Comparison of ENCODE assay signal across 22 mouse cellular contexts in the genomic region with DNA sequence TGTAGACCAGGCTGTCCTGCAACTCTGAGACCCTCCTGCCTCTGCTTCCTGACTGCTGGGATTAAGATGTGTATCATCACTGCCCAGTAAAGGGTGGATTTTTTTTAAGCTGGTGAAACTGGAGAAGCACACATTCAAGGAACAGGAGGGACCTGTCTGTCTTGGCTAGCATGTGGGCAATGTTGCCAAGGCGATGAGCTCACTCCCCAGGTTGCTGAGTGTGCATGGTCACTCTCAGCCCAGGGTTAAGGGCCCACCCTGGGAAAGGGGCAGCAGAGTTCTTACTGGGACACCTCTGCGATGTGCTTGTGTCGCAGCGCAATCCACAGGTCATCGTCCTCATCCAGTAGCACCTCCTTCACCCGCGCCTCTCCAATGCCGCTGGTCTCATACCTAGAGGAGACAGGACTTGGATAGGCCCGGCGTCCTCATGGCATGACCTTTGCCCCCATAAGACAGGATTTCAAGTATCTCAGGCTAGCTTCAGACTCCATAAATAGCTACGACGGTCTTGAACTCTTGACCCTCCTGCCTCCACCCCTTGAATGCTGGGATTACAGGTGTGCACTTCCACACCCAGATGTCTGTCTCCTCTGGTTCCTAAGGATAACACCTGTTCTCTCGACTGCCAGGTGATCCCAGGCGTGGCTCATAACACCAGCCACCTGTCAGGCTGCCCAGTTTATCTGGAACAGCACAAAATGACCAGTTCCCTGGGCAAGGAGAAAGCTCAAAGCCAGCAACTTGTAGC. TPM values are rescaled to one million over a fixed set of nuclear protein-coding genes. Genes with fewer than 3 reads are reported as not detected.
DNase-seq lines count a peak whose midpoint lies in the region; ATAC-seq and TF ChIP-seq lines count a peak whose summit lies in the region.
"Had no signal": no experiment of that assay in that cellular context is flagged by ENCODE, and none has a peak within 500 bp of the region (broad histone marks: within the 10 kb centered on the region; RNA-seq: fewer than 3 reads in every experiment).

No protein-coding gene starts in this region.

- WGBS in kidney, embryonic 15.5 days = 86% methylated on average over 14 of the region's 14 CpGs
- WGBS in stomach, embryonic 16.5 days = 83% methylated on average over 14 of the region's 14 CpGs
- 83% methylated on average over 14 of the region's 14 CpGs for WGBS in stomach, postnatal 0 days
- WGBS in intestine, postnatal 0 days = 58% methylated on average over 14 of the region's 14 CpGs

- TF ChIP-seq EP300 in stomach, postnatal 0 days (optimal IDR thresholded peaks at IDR 0.05) = no peak

- H3K9me3 ChIP-seq in kidney, embryonic 15.5 days (replicated peaks) = no peaks in the 10 kb centered on the region
- H3K9me3 ChIP-seq in stomach, embryonic 16.5 days (replicated peaks; ENCODE audit: control insufficient read depth, low read length) = no peaks in the 10 kb centered on the region
- no peaks in the 10 kb centered on the region for H3K9me3 ChIP-seq in stomach, postnatal 0 days (ENCODE audit: control insufficient read depth, low read length)
- no peaks in the 10 kb centered on the region for H3K9me3 ChIP-seq in intestine, postnatal 0 days (ENCODE audit: control insufficient read depth)
- H3K9me3 ChIP-seq: forebrain, embryonic 13.5 days; heart, embryonic 12.5 days; hindbrain, embryonic 12.5 days had no signal

- no peaks in the 10 kb centered on the region for H3K27me3 ChIP-seq in kidney, embryonic 15.5 days
- H3K27me3 ChIP-seq in stomach, embryonic 16.5 days (ENCODE audit: control insufficient read depth, insufficient read depth, low read length) = no peaks in the 10 kb centered on the region
- H3K27me3 ChIP-seq in stomach, postnatal 0 days (ENCODE audit: control insufficient read depth, insufficient read depth, low read length) = no peaks in the 10 kb centered on the region
- H3K27me3 ChIP-seq in intestine, postnatal 0 days (replicated peaks; ENCODE audit: control insufficient read depth, insufficient read depth, low read length) = no peaks in the 10 kb centered on the region
- H3K27me3 ChIP-seq: forebrain, embryonic 13.5 days; heart, embryonic 12.5 days; hindbrain, embryonic 12.5 days had no signal

- TF ChIP-seq CTCF in stomach, postnatal 0 days (IDR thresholded peaks at IDR 0.05; ENCODE audit: low read depth) = no peak
- TF ChIP-seq CTCF in intestine, postnatal 0 days (IDR thresholded peaks at IDR 0.05; ENCODE audit: low read depth) = no peak

- ATAC-seq in kidney, embryonic 15.5 days (replicated peaks; ENCODE audit: low FRiP score) = 0 out of 2 replicates have a peak, but pooled peaks have one; percentile 18
- peak; percentile 29; the same call in 1 of the 2 replicates for ATAC-seq in stomach, embryonic 16.5 days (ENCODE audit: insufficient read depth, low FRiP score)
- ATAC-seq in stomach, postnatal 0 days (ENCODE audit: low FRiP score, low TSS enrichment) = no peak
- ATAC-seq in intestine, postnatal 0 days = peak; percentile 85
- ATAC-seq: forebrain, embryonic 13.5 days; forebrain, postnatal 0 days; hindbrain, embryonic 16.5 days had no signal

- H3K36me3 ChIP-seq in kidney, embryonic 15.5 days = peaks cover 39% of the 10 kb centered on the region
- 0 out of 2 replicates have a peak, but pooled peaks cover 3% of the 10 kb centered on the region for H3K36me3 ChIP-seq in stomach, embryonic 16.5 days (ENCODE audit: control insufficient read depth, insufficient read depth, low read length)
- no peaks in the 10 kb centered on the region for H3K36me3 ChIP-seq in stomach, postnatal 0 days (ENCODE audit: control insufficient read depth, insufficient read depth, low read length)
- peaks cover 19% of the 10 kb centered on the region; the same call in 1 of the 2 replicates for H3K36me3 ChIP-seq in intestine, postnatal 0 days (ENCODE audit: control insufficient read depth, insufficient read depth)

- no peak overlapping the region for H3K9ac ChIP-seq in kidney, embryonic 15.5 days
- H3K9ac ChIP-seq in stomach, embryonic 16.5 days (ENCODE audit: low read length) = no peak overlapping the region
- H3K9ac ChIP-seq in stomach, postnatal 0 days (ENCODE audit: low read length) = no peak overlapping the region
- no peak overlapping the region for H3K9ac ChIP-seq in intestine, postnatal 0 days (ENCODE audit: low read depth, low read length)
- H3K9ac ChIP-seq: forebrain, embryonic 13.5 days; forebrain, postnatal 0 days; heart, embryonic 12.5 days; hindbrain, embryonic 12.5 days had no signal

- H3K27ac ChIP-seq in kidney, embryonic 15.5 days = no peak overlapping the region
- no peak overlapping the region for H3K27ac ChIP-seq in stomach, embryonic 16.5 days (ENCODE audit: low read length)
- no peak overlapping the region for H3K27ac ChIP-seq in stomach, postnatal 0 days (replicated peaks)
- 0 out of 2 replicates have a peak overlapping the region, but pooled peaks have one; percentile 15 for H3K27ac ChIP-seq in intestine, postnatal 0 days (ENCODE audit: low read depth, low read length)
- H3K27ac ChIP-seq: forebrain, embryonic 13.5 days; hindbrain, embryonic 12.5 days had no signal

- DNase-seq in kidney, adult 11 months = no peak
- no peak for DNase-seq in stomach, postnatal 0 days (ENCODE audit: low spot score)
- no peak for DNase-seq in layer of hippocampus, postnatal 14 days (ENCODE audit: low spot score in 2 of 2)
- DNase-seq in gastrocnemius, adult 8-10 months (ENCODE audit: low spot score in 2 of 2) = no peak
- DNase-seq: adrenal gland, adult 8-10 months; cerebellum, adult 11 months; cerebellum, adult 9-11 months; forebrain, postnatal 0 days; gastrocnemius, postnatal 25 days; heart, postnatal 4 days had no signal

- no peak overlapping the region for H3K4me2 ChIP-seq in kidney, embryonic 15.5 days
- no peak overlapping the region for H3K4me2 ChIP-seq in stomach, embryonic 16.5 days (ENCODE audit: low read depth, low read length)
- H3K4me2 ChIP-seq in stomach, postnatal 0 days (replicated peaks; ENCODE audit: low read depth) = no peak overlapping the region
- no peak overlapping the region for H3K4me2 ChIP-seq in intestine, postnatal 0 days (replicated peaks; ENCODE audit: low read depth)
- H3K4me2 ChIP-seq: forebrain, embryonic 13.5 days; heart, embryonic 12.5 days; hindbrain, embryonic 12.5 days had no signal

- H3K4me3 ChIP-seq in kidney, embryonic 15.5 days (replicated peaks) = no peak overlapping the region
- no peak overlapping the region for H3K4me3 ChIP-seq in stomach, embryonic 16.5 days (replicated peaks; ENCODE audit: low read length)
- H3K4me3 ChIP-seq in stomach, postnatal 0 days (ENCODE audit: low read depth, low read length) = no peak overlapping the region
- H3K4me3 ChIP-seq in intestine, postnatal 0 days (ENCODE audit: low read depth, low read length) = no peak overlapping the region
- H3K4me3 ChIP-seq: forebrain, embryonic 13.5 days; heart, embryonic 12.5 days; hindbrain, embryonic 12.5 days had no signal

- 0 out of 2 replicates have a peak, but pooled peaks cover 7% of the 10 kb centered on the region for H3K4me1 ChIP-seq in kidney, embryonic 15.5 days
- H3K4me1 ChIP-seq in stomach, embryonic 16.5 days (ENCODE audit: control insufficient read depth, insufficient read depth, low read length) = no peaks in the 10 kb centered on the region
- H3K4me1 ChIP-seq in stomach, postnatal 0 days (replicated peaks; ENCODE audit: control insufficient read depth, insufficient read depth) = no peaks in the 10 kb centered on the region
- no peaks in the 10 kb centered on the region for H3K4me1 ChIP-seq in intestine, postnatal 0 days (replicated peaks; ENCODE audit: control insufficient read depth, insufficient read depth, low read length)
- H3K4me1 ChIP-seq: forebrain, embryonic 13.5 days; heart, embryonic 12.5 days; hindbrain, embryonic 12.5 days had no signal

RNA-seq across cellular contexts. Expression of a gene that starts 24.8 kb away (rescaled TPM):
- 0.45 and 0.64 TPM in 2 replicates for polyA plus RNA-seq in kidney, embryonic 15.5 days (2015; fragmentation: Nextera tagmentation; extraction: Ambion mirVana)
- 0.10 and 0.41 TPM in 2 replicates for polyA plus RNA-seq in stomach, embryonic 16.5 days (2015; fragmentation: Nextera tagmentation; extraction: Ambion mirVana)
- 0.63 and 1.1 TPM in 2 replicates for polyA plus RNA-seq in stomach, postnatal 0 days (2015; fragmentation: Nextera tagmentation; extraction: Ambion mirVana)
- 0.47 and 0.76 TPM in 2 replicates for polyA plus RNA-seq in intestine, postnatal 0 days (2015; fragmentation: Nextera tagmentation; extraction: Ambion mirVana)
- total RNA-seq in layer of hippocampus, postnatal 14 days (2021) = 1 to 10 TPM in 1 of 2 experiments, under 1 TPM in 1; 0.21 to 1.2 TPM
- not detected for total RNA-seq in gastrocnemius, adult 8-10 months (2022)
- total RNA-seq: adrenal gland, adult 8-10 months; adrenal gland, postnatal 4 days; ES-E14; gastrocnemius, adult 18-20 months; gastrocnemius, postnatal 25 days; granulocyte monocyte progenitor cell, adult 5-6 weeks; heart, adult 8-10 months; heart, postnatal 4 days had no signal

RNA-seq across cellular contexts. Expression of a gene that starts 33.4 kb away (rescaled TPM):
- 5.1 and 5.5 TPM in 2 replicates for polyA plus RNA-seq in kidney, embryonic 15.5 days (2015; fragmentation: Nextera tagmentation; extraction: Ambion mirVana)
- 3.9 and 6.7 TPM in 2 replicates for polyA plus RNA-seq in stomach, embryonic 16.5 days (2015; fragmentation: Nextera tagmentation; extraction: Ambion mirVana)
- polyA plus RNA-seq in stomach, postnatal 0 days (2015; fragmentation: Nextera tagmentation; extraction: Ambion mirVana) = 7.6 and 10.1 TPM in 2 replicates
- 8.4 and 10.5 TPM in 2 replicates for polyA plus RNA-seq in intestine, postnatal 0 days (2015; fragmentation: Nextera tagmentation; extraction: Ambion mirVana)
- 1 to 10 TPM; 7.1 to 8.6 TPM for total RNA-seq in layer of hippocampus, postnatal 14 days (2021)
- total RNA-seq in gastrocnemius, adult 8-10 months (2022) = 1 to 10 TPM; 1.4 to 3.8 (median 2.3) TPM

RNA-seq across cellular contexts. Expression of a gene that starts 33.6 kb away (rescaled TPM):
- 0.15 and 0.25 TPM in 2 replicates for polyA plus RNA-seq in kidney, embryonic 15.5 days (2015; fragmentation: Nextera tagmentation; extraction: Ambion mirVana)
- polyA plus RNA-seq in stomach, embryonic 16.5 days (2015; fragmentation: Nextera tagmentation; extraction: Ambion mirVana) = 0.12 and 0.21 TPM in 2 replicates
- polyA plus RNA-seq in stomach, postnatal 0 days (2015; fragmentation: Nextera tagmentation; extraction: Ambion mirVana) = 0.05 and 0.06 TPM in 2 replicates
- polyA plus RNA-seq in intestine, postnatal 0 days (2015; fragmentation: Nextera tagmentation; extraction: Ambion mirVana) = 0.04 and 0.09 TPM in 2 replicates
- 1 to 10 TPM in 1 of 2 experiments, under 1 TPM in 1; 0.33 to 1.6 TPM for total RNA-seq in layer of hippocampus, postnatal 14 days (2021)
- total RNA-seq in gastrocnemius, adult 8-10 months (2022) = under 1 TPM in 1 of 4 experiments, not detected in 3; 0.09 TPM
- total RNA-seq: gastrocnemius, postnatal 25 days had no signal

RNA-seq across cellular contexts. Expression of a gene that starts 38.1 kb away (rescaled TPM):
- 16.5 and 19.3 TPM in 2 replicates for polyA plus RNA-seq in kidney, embryonic 15.5 days (2015; fragmentation: Nextera tagmentation; extraction: Ambion mirVana)
- 20.8 and 23.2 TPM in 2 replicates for polyA plus RNA-seq in stomach, embryonic 16.5 days (2015; fragmentation: Nextera tagmentation; extraction: Ambion mirVana)
- polyA plus RNA-seq in stomach, postnatal 0 days (2015; fragmentation: Nextera tagmentation; extraction: Ambion mirVana) = 9.3 and 9.5 TPM in 2 replicates
- polyA plus RNA-seq in intestine, postnatal 0 days (2015; fragmentation: Nextera tagmentation; extraction: Ambion mirVana) = 12.1 and 12.2 TPM in 2 replicates
- 100 to 1,000 TPM; 601 to 619 TPM for total RNA-seq in layer of hippocampus, postnatal 14 days (2021)
- total RNA-seq in gastrocnemius, adult 8-10 months (2022) = 1 to 10 TPM; 2.0 to 2.6 (median 2.1) TPM

RNA-seq across cellular contexts. Expression of a gene that starts 52.0 kb away (rescaled TPM):
- 64.8 and 70.5 TPM in 2 replicates for polyA plus RNA-seq in kidney, embryonic 15.5 days (2015; fragmentation: Nextera tagmentation; extraction: Ambion mirVana)
- polyA plus RNA-seq in stomach, embryonic 16.5 days (2015; fragmentation: Nextera tagmentation; extraction: Ambion mirVana) = 59.2 and 67.0 TPM in 2 replicates
- polyA plus RNA-seq in stomach, postnatal 0 days (2015; fragmentation: Nextera tagmentation; extraction: Ambion mirVana) = 45.9 and 50.3 TPM in 2 replicates
- polyA plus RNA-seq in intestine, postnatal 0 days (2015; fragmentation: Nextera tagmentation; extraction: Ambion mirVana) = 59.2 and 60.4 TPM in 2 replicates
- total RNA-seq in layer of hippocampus, postnatal 14 days (2021) = 10 to 100 TPM; 29.7 to 31.2 TPM
- total RNA-seq in gastrocnemius, adult 8-10 months (2022) = 1 to 10 TPM; 4.3 to 5.1 (median 4.6) TPM
